Mouse (Mus musculus) embryonic facial prominence, embryonic 11.5 days (tissue): Measurements from ENCODE around the gene Optc. TPM values are rescaled to one million over a fixed set of nuclear protein-coding genes. Genes with fewer than 3 reads are reported as not detected.

Experiments used
- ATAC-seq: fragments of 200-750 bp; cut with Nextera tagmentation; replicated peaks from 2 replicates; pipeline ENCODE4 v1.8.0; 2017; ENCODE audit warnings: low read depth; ENCODE audit not compliant: insufficient number of reproducible peaks, low FRiP score, low TSS enrichment
- DNase-seq: peaks from one replicate; pipeline ENCODE4 v3.0.0-alpha.2; 2015; ENCODE audit warnings: low spot score
- H3K27ac ChIP-seq: fragments of 300-500 bp; sonication (generic); replicated peaks from 2 replicates; pipeline ENCODE4 v1.5.1; 2014; ENCODE audit warnings: mild to moderate bottlenecking, low read depth, low read length, control low read depth
- H3K27me3 ChIP-seq: fragments of 300-500 bp; sonication (generic); 2 replicates; pipeline ENCODE4 v1.6.1; 2014; ENCODE audit warnings: mild to moderate bottlenecking, low read length, moderate library complexity, mixed read lengths; ENCODE audit not compliant: control insufficient read depth, insufficient read depth
- H3K36me3 ChIP-seq: fragments of 300-500 bp; sonication (generic); replicated peaks from 2 replicates; pipeline ENCODE4 v1.6.1; 2014; ENCODE audit warnings: low read depth, mild to moderate bottlenecking, low read length, moderate library complexity, mixed read lengths; ENCODE audit not compliant: control insufficient read depth, insufficient read depth
- H3K4me1 ChIP-seq: fragments of 300-500 bp; sonication (generic); 2 replicates; pipeline ENCODE4 v1.6.1; 2014; ENCODE audit warnings: low read length, mixed read lengths; ENCODE audit not compliant: control insufficient read depth, insufficient read depth
- H3K4me2 ChIP-seq: fragments of 300-500 bp; sonication (generic); 2 replicates; pipeline ENCODE4 v1.6.1; 2014; ENCODE audit warnings: low read depth, mild to moderate bottlenecking, control low read depth, low read length, moderate library complexity
- H3K4me3 ChIP-seq: fragments of 300-500 bp; sonication (generic); 2 replicates; pipeline ENCODE4 v1.5.1; 2014; ENCODE audit warnings: low read depth, low read length, control low read depth
- H3K9ac ChIP-seq: fragments of 300-500 bp; sonication (generic); replicated peaks from 2 replicates; pipeline ENCODE4 v1.6.1; 2014; ENCODE audit warnings: mild to moderate bottlenecking, control low read depth, low read length
- H3K9me3 ChIP-seq: fragments of 300-500 bp; sonication (generic); replicated peaks from 2 replicates; pipeline ENCODE4 v1.6.1; 2016; ENCODE audit warnings: mild to moderate bottlenecking, low read length, inconsistent platforms, mixed read lengths; ENCODE audit not compliant: control insufficient read depth
- WGBS: fragments of 180-500 bp; shearing (Covaris S2); extraction: QIAGEN DNeasy Blood & Tissue Kit; methylation state at CpG from one replicate; pipeline ENCODE4 v1.1.7; 2014; 5-methylcytosine and 5-hydroxymethylcytosine counted together
- polyA plus RNA-seq: library from polyadenylated mRNA; unstranded; fragments of >200 nt; fragmentation: Nextera tagmentation; extraction: Ambion mirVana; gene quantifications from 2 replicates; pipeline ENCODE4 v1.2.1, GENCODE M21; 2014

Gene Optc
- polyA plus RNA-seq, 1 experiment from 2014 or later, result 0.59 TPM

- Histone ChIP-seq H3K4me3 (no peak overlapping the region), H3K36me3 (no peaks in the 10 kb centered on the region), H3K27me3 (no peaks in the 10 kb centered on the region), H3K27ac (no peak overlapping the region), H3K4me2 (no peak overlapping the region), H3K4me1 (no peaks in the 10 kb centered on the region), H3K9ac (no peak overlapping the region), H3K9me3 (no peaks in the 10 kb centered on the region)
- 73% methylated on average over 9 of the region's 9 CpGs for WGBS
- no peak for ATAC-seq
- DNase-seq, result no peak
Measured at GRCm38 (mm10) chr1:133900825-133901224, 7.0 kb downstream of the Optc start.

DNA sequence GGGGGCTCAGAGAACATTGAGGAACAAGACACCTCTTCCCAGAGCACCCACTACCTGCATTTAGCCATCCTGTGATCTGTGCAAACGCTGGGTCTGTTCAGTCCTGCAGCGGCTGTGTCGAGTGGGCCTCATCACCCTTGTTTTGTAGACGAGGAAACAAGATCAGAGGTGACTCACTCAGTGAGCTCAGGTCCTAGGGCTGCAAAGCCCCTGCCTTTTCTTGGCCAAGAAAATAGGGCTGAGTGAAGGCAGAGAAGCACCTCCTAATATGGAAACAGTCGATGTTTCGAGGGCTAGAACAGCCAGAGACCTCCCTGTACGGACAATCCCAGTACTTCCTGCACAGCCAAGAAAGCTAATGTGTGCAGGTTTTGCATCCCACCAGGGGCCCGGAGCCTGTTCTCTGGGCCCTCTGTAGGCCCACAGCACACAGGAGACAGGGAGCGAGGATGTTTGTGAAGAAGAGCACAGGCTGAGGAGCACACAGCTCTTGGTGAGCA is 8.7 kb downstream of the Optc start:
- DNase-seq (no peak), ATAC-seq (no peak)
- H3K27me3 ChIP-seq, result no peaks in the 10 kb centered on the region
- no peaks in the 10 kb centered on the region for H3K4me1 ChIP-seq
- WGBS, result 76% methylated on average over 9 of the region's 9 CpGs
- no peak overlapping the region for H3K9ac ChIP-seq
- H3K4me3 ChIP-seq, result no peak overlapping the region
- H3K4me2 ChIP-seq, result no peak overlapping the region
- no peaks in the 10 kb centered on the region for H3K9me3 ChIP-seq
- H3K27ac ChIP-seq, result no peak overlapping the region
- no peaks in the 10 kb centered on the region for H3K36me3 ChIP-seq

DNA sequence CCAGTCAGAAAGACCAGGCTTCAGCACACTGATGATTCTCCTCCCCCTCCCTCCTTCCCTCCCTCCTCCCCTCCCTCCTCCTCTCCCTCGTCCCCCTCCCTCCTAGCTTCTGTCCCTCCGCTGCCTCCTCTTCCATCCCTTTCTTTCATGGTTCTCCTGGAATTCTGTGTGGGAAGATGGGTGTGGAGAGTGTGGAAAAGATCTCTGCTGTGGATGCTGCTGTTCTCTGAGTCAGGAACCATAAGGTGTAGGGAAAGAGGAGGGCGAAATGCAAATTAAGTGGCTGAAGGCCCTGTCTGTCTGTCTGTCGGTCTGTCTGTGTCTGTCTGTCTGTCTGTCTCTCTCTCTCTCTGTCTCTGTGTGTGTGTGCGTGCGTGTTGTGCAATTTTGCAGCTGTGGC is 10.5 kb downstream of the Optc start:
- no peak for ATAC-seq
- H3K4me2 ChIP-seq, result no peak overlapping the region
- no peak overlapping the region for H3K27ac ChIP-seq
- no peak overlapping the region for H3K9ac ChIP-seq
- H3K27me3 ChIP-seq, result no peaks in the 10 kb centered on the region
- H3K9me3 ChIP-seq, result no peaks in the 10 kb centered on the region
- DNase-seq, result no peak
- 73% methylated on average over 6 of the region's 6 CpGs for WGBS
- H3K4me3 ChIP-seq, result no peak overlapping the region
- peaks cover 8% of the 10 kb centered on the region for H3K4me1 ChIP-seq
- no peaks in the 10 kb centered on the region for H3K36me3 ChIP-seq

- no peak overlapping the region for H3K27ac ChIP-seq
- no peak overlapping the region for H3K9ac ChIP-seq
- peaks cover 20% of the 10 kb centered on the region for H3K4me1 ChIP-seq
- H3K4me2 ChIP-seq, result no peak overlapping the region
- ATAC-seq, result no peak
- H3K27me3 ChIP-seq, result no peaks in the 10 kb centered on the region
- WGBS, result 10% methylated on average over 5 of the region's 5 CpGs
- no peaks in the 10 kb centered on the region for H3K9me3 ChIP-seq
- H3K4me3 ChIP-seq, result no peak overlapping the region
- DNase-seq, result peak; percentile 42
- no peaks in the 10 kb centered on the region for H3K36me3 ChIP-seq
Measured at GRCm38 (mm10) chr1:133891489-133891888, 16.3 kb downstream of the Optc start.

DNA sequence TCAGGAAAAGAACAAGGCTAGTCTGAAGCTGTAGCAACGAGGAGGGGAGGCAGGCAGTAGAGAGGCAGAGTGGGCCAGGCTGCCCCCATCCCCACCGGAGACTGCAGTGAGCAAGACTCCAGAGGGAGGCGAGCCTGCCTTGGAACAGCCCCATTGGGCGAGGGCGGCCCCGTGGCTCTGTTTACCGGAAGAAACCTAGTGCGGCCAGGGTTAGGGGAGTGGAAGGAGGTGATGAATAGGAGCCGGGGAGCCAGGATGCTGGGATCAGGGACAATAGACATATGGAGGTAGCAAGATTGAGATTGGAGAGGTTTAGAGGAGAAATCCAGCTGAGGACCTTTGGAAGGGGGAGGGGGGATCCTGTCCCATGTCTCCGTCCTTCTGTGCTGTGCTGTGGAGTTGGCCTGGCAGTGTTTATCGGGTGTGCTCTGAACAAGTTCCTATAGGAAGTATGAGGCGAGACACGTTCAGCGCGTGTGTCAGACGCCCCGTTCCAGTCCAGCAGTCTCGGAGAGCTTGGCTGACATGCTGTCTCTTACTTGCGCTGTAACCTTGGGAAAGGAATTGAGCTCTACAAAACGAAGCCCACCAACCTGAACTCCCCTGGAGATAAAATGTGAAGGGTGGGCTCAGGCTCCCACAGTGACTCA is 17.7 kb downstream of the Optc start:
- H3K27me3 ChIP-seq, result no peaks in the 10 kb centered on the region
- peaks cover 20% of the 10 kb centered on the region for H3K4me1 ChIP-seq
- H3K9ac ChIP-seq, result peak overlapping the region; percentile 2; the same call in 1 of the 2 replicates
- peak overlapping the region; percentile 8 for H3K4me2 ChIP-seq
- DNase-seq (peak; percentile 56), ATAC-seq (no peak)
- H3K36me3 ChIP-seq, result no peaks in the 10 kb centered on the region
- H3K4me3 ChIP-seq, result no peak overlapping the region
- no peak overlapping the region for H3K27ac ChIP-seq
- no peaks in the 10 kb centered on the region for H3K9me3 ChIP-seq
- 12% methylated on average over 20 of the region's 20 CpGs for WGBS

- Histone ChIP-seq H3K9me3 (no peaks in the 10 kb centered on the region), H3K4me2 (no peak overlapping the region), H3K4me1 (peaks cover 12% of the 10 kb centered on the region), H3K27me3 (no peaks in the 10 kb centered on the region), H3K4me3 (no peak overlapping the region), H3K9ac (no peak overlapping the region; the same call in 1 of the 2 replicates), H3K36me3 (no peaks in the 10 kb centered on the region), H3K27ac (no peak overlapping the region)
- WGBS, result 74% methylated on average over 5 of the region's 5 CpGs
- DNase-seq (no peak), ATAC-seq (no peak)
Measured at GRCm38 (mm10) chr1:133887538-133888250, 20.1 kb downstream of the Optc start.

GRCm38 (mm10) chr1:133887044-133887443 is 20.8 kb downstream of the Optc start:
- no peak overlapping the region for H3K4me3 ChIP-seq
- H3K27ac ChIP-seq, result no peak overlapping the region
- 9% methylated on average over 8 of the region's 8 CpGs for WGBS
- ATAC-seq (no peak), DNase-seq (peak; percentile 43)
- no peaks in the 10 kb centered on the region for H3K27me3 ChIP-seq
- no peaks in the 10 kb centered on the region for H3K9me3 ChIP-seq
- H3K4me2 ChIP-seq, result no peak overlapping the region
- H3K36me3 ChIP-seq, result no peaks in the 10 kb centered on the region
- no peak overlapping the region; the same call in 1 of the 2 replicates for H3K9ac ChIP-seq
- H3K4me1 ChIP-seq, result peaks cover 12% of the 10 kb centered on the region

DNA sequence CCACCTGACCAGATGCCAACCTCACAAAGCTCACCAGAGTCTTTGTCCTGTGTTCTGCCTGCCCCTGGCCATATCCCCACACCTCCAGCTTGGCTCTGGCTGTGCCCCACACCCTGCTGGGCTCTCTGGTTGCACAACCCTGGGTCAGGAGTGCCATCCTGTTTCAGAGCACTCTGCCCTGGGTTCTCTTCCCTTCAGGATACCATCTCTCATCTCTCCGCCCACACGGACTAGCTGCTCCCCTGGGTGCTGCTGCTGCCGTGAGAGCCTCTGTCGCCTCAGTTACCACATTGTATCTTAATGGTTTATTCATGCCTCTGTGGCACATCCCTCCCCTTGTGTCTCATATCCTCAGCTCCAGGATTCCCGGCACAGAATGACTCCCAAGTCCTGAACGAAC is 21.4 kb downstream of the Optc start:
- DNase-seq (no peak), ATAC-seq (no peak)
- Histone ChIP-seq H3K27me3 (no peaks in the 10 kb centered on the region), H3K9me3 (no peaks in the 10 kb centered on the region), H3K9ac (no peak overlapping the region), H3K27ac (no peak overlapping the region), H3K4me2 (no peak overlapping the region), H3K4me3 (no peak overlapping the region), H3K4me1 (peaks cover 12% of the 10 kb centered on the region), H3K36me3 (no peaks in the 10 kb centered on the region)
- 28% methylated on average over 6 of the region's 6 CpGs for WGBS
